Mouse (Mus musculus): ENCODE data around the gene Pdxp. TPM values are rescaled to one million over a fixed set of nuclear protein-coding genes. Genes with fewer than 3 reads are reported as not detected.
A peak's percentile ranks its signal among the peaks of the same experiment; 100 is the strongest.

The Pdxp gene
- polyA plus RNA-seq, 1 experiment from 2014 or later: 105 TPM

DNA sequence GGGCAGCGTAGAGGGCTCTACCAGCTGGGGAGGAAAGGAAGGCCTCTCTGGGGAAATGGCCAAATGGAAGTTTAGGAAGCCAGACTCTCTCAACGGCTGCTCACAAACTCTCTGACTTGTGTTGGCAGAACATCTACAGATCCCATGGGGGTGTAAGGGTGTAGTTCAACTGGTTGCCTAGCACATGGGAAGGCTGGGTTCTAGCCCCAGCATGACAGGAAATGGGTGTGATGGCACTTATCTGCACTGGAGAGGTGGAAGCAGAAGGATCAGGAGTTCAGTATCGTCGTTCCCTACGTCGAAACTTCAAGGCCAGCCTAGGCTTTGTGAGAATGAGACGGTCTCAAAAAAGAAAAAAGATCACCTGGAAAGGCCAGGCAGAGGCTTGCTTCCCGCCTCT lies 4.7 kb upstream of the Pdxp start:
- H3K27ac ChIP-seq: no peak overlapping the region
- no peaks in the 10 kb centered on the region for H3K27me3 ChIP-seq (ENCODE audit: control insufficient read depth, insufficient read depth, low read length)
- H3K9me3 ChIP-seq (ENCODE audit: control insufficient read depth, low read length): no peaks in the 10 kb centered on the region
- WGBS: 90% methylated on average over 8 of the region's 8 CpGs
- DNase-seq (ENCODE audit: low spot score) (no peak), ATAC-seq (ENCODE audit: low FRiP score) (no peak)
- H3K36me3 ChIP-seq (replicated peaks; ENCODE audit: control insufficient read depth, insufficient read depth): no peaks in the 10 kb centered on the region
- H3K4me3 ChIP-seq (replicated peaks; ENCODE audit: low read length): no peak overlapping the region
- H3K9ac ChIP-seq: no peak overlapping the region
- H3K4me1 ChIP-seq (replicated peaks; ENCODE audit: control insufficient read depth, insufficient read depth, low read length): peaks cover 5% of the 10 kb centered on the region; the same call in 1 of the 2 replicates
- no peak overlapping the region for H3K4me2 ChIP-seq (replicated peaks)

DNA sequence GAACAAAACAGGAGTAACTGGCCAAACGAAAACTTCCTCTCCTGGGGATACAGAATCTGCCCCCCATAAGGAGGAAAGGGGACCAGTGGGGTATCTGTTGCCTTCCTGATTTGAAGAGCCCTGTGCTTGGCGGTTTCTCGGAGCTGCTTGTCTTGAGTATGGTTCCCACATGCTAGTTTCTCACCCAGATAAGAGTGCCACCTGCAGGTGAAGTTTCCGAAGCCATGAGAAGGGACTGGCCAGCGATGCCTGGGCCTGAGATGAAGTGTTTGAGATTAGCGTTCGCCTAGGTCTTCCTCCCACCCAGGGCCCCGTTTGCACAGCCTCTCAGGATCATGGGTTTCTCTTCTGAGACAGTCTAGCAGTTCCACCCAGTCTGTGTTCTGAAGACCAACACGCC lies 1.7 kb upstream of the Pdxp start:
- H3K27ac ChIP-seq: no peak overlapping the region
- DNase-seq (ENCODE audit: low spot score) (no peak), ATAC-seq (ENCODE audit: low FRiP score) (no peak)
- H3K4me3 ChIP-seq (replicated peaks; ENCODE audit: low read length): no peak overlapping the region
- WGBS: 38% methylated on average over 9 of the region's 9 CpGs
- no peak overlapping the region for H3K9ac ChIP-seq
- H3K27me3 ChIP-seq (ENCODE audit: control insufficient read depth, insufficient read depth, low read length): no peaks in the 10 kb centered on the region
- H3K4me1 ChIP-seq (replicated peaks; ENCODE audit: control insufficient read depth, insufficient read depth, low read length): peaks cover 28% of the 10 kb centered on the region
- no peaks in the 10 kb centered on the region for H3K36me3 ChIP-seq (replicated peaks; ENCODE audit: control insufficient read depth, insufficient read depth)
- no peaks in the 10 kb centered on the region for H3K9me3 ChIP-seq (ENCODE audit: control insufficient read depth, low read length)
- H3K4me2 ChIP-seq (replicated peaks): no peak overlapping the region

DNA sequence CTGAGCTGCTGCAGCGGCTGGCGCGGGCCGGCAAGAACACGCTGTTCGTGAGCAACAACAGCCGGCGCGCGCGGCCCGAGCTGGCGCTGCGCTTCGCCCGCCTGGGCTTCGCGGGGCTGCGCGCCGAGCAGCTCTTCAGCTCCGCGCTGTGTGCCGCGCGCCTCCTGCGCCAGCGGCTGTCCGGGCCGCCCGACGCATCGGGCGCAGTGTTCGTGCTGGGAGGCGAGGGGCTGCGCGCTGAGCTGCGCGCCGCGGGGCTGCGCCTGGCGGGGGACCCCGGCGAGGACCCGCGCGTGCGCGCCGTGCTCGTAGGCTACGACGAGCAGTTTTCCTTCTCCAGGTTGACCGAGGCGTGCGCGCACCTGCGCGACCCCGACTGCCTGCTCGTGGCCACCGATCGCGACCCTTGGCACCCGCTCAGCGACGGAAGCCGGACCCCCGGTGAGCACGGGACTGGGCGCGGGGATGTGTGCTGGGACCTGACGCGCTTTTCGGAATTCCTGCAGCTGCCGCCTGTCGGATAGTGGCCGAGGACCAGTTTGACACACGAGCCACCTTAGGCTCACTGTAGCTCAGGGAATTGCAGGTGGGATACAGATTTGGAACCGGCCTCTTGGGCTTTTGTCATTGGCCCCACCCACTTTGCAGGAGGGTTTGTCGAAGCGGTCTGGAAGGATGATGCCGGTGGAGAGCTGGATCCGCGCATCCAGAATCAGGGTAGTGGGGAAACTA lies 538 bp downstream of the Pdxp start:
- peak; percentile 69 for DNase-seq (ENCODE audit: low spot score)
- H3K4me1 ChIP-seq (replicated peaks; ENCODE audit: control insufficient read depth, insufficient read depth, low read length): peaks cover 28% of the 10 kb centered on the region
- H3K27ac ChIP-seq: peak overlapping the region; percentile 98
- H3K4me3 ChIP-seq (replicated peaks; ENCODE audit: low read length): peak overlapping the region; percentile 86
- H3K27me3 ChIP-seq (ENCODE audit: control insufficient read depth, insufficient read depth, low read length): no peaks in the 10 kb centered on the region
- H3K4me2 ChIP-seq (replicated peaks): peak overlapping the region; percentile 93
- 0% methylated on average over 82 of the region's 87 CpGs for WGBS
- peak overlapping the region; percentile 87 for H3K9ac ChIP-seq
- H3K9me3 ChIP-seq (ENCODE audit: control insufficient read depth, low read length): no peaks in the 10 kb centered on the region
- H3K36me3 ChIP-seq (replicated peaks; ENCODE audit: control insufficient read depth, insufficient read depth): peaks cover 10% of the 10 kb centered on the region
- peak; percentile 70 for ATAC-seq (ENCODE audit: low FRiP score)

DNA sequence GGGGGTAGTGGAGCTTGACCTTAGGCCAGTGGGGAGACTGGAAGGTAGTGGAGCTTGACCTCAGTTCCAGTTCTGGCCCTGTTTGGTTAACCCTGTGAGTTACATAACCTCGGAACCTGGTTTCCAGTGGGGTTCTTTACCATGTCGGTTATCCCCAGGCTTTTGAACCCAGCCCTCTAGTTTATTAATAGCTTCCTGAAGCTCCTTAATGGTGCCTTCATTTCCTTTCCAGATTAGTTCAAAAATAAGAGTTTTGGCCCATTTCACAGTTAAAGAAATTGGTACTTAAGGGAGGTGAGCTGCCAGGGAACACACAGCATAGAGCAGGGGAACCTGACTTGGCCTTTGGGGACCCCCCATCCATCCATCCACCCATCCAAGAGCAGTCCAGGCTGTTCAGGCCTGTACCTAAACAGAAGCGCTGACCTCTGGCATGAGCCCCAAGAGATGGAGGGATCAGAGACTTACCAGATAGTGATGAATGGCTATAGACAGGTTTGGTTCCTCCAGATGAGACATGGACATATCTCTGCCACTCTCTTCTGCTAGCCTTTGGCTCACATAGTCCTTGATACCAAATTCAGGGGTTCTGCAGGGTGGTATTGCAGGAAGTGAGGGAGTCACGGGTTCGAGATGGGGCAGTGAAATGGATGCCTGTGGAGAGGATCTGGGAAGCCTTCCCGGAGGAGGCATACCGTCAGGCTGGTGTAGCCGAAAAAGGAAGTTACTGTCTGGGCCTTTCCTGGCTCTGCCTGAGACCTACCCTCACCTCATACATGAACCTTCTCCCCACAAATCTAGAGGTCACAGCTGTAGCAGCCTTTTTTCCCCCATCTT lies 1.3 kb downstream of the Pdxp start:
- DNase-seq (ENCODE audit: low spot score) (no peak), ATAC-seq (ENCODE audit: low FRiP score) (no peak)
- Histone ChIP-seq H3K4me1 (replicated peaks; ENCODE audit: control insufficient read depth, insufficient read depth, low read length) (peaks cover 28% of the 10 kb centered on the region), H3K36me3 (replicated peaks; ENCODE audit: control insufficient read depth, insufficient read depth) (peaks cover 14% of the 10 kb centered on the region), H3K27me3 (ENCODE audit: control insufficient read depth, insufficient read depth, low read length) (no peaks in the 10 kb centered on the region), H3K9me3 (ENCODE audit: control insufficient read depth, low read length) (no peaks in the 10 kb centered on the region), H3K4me2 (replicated peaks) (peak overlapping the region; percentile 93), H3K27ac (peak overlapping the region; percentile 98), H3K9ac (peak overlapping the region; percentile 87), H3K4me3 (replicated peaks; ENCODE audit: low read length) (peak overlapping the region; percentile 86)
- 46% methylated on average over 8 of the region's 8 CpGs for WGBS

DNA sequence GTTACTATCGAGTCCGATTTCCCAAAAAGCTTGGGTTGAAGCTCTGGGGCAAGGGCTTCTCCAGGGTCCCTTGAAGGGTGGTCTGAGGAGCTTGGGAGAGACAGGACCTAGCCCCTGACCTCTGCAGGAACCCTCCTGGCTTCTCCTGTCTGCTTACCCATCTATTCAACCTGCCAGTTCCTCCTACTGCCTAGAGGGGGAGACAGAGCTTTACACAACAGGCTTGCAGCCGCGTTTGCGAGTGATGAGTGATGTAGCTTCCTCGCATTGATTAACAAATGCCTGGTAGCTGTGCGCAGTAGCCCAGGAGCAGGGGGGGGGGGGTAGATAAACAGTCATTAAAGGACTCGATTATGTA lies 1.9 kb downstream of the Pdxp start:
- WGBS: 8% methylated on average over 8 of the region's 8 CpGs
- no peaks in the 10 kb centered on the region for H3K27me3 ChIP-seq (ENCODE audit: control insufficient read depth, insufficient read depth, low read length)
- peak; percentile 82 for DNase-seq (ENCODE audit: low spot score)

DNA sequence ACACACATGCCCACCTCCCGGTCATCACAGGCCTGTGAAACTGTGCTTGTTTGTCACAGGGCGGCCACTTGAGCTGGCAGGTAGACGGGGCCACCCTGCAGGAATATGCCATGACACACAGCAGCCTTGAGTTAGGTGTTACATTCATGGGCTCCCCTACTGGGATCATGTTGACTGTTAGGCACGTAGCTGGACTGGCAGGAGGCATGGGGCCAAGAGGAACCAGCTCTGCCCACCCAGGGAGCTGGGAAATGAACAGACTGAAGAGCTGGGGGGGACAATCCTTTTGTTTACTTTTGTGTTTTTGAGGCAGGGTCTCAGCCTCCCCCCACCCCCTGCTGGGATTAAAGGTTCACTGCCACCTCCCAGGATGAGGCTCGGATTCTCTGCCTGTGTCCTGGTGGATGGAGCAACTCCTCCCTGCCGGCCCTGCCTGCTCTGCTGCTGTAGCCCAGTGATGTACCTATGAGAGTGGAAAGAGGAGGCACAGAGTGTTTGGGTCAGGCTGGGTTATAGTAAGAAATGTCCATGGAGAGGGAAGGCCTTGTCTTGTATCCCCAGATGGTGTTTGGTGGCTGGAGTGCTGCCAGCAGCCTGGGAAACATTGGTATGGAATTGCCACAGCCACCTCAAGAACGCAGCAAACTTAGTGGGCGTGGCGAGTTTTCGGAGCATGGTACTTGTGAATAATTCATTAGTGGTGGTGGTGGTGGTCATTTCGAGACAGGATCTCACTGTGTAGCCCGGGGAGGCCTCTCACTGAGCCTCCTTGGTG lies 2.5 kb downstream of the Pdxp start:
- 29% methylated on average over 12 of the region's 12 CpGs for WGBS
- no peak for DNase-seq (ENCODE audit: low spot score)
- Histone ChIP-seq H3K36me3 (replicated peaks; ENCODE audit: control insufficient read depth, insufficient read depth) (peaks cover 14% of the 10 kb centered on the region), H3K27me3 (ENCODE audit: control insufficient read depth, insufficient read depth, low read length) (no peaks in the 10 kb centered on the region), H3K9me3 (ENCODE audit: control insufficient read depth, low read length) (no peaks in the 10 kb centered on the region), H3K4me3 (replicated peaks; ENCODE audit: low read length) (peak overlapping the region; percentile 86), H3K27ac (peak overlapping the region; percentile 66), H3K4me1 (replicated peaks; ENCODE audit: control insufficient read depth, insufficient read depth, low read length) (peaks cover 28% of the 10 kb centered on the region), H3K9ac (peak overlapping the region; percentile 87), H3K4me2 (replicated peaks) (peak overlapping the region; percentile 93)
- ATAC-seq (ENCODE audit: low FRiP score): 0 out of 2 replicates have a peak, but pooled peaks have one; percentile 1

More for the DNA sequence above, 1.9 kb downstream of the Pdxp start:
- no peaks in the 10 kb centered on the region for H3K9me3 ChIP-seq (ENCODE audit: control insufficient read depth, low read length)
- H3K27ac ChIP-seq: peak overlapping the region; percentile 66
- peaks cover 28% of the 10 kb centered on the region for H3K4me1 ChIP-seq (replicated peaks; ENCODE audit: control insufficient read depth, insufficient read depth, low read length)
- peak overlapping the region; percentile 86 for H3K4me3 ChIP-seq (replicated peaks; ENCODE audit: low read length)
- peak overlapping the region; percentile 87 for H3K9ac ChIP-seq
- H3K4me2 ChIP-seq (replicated peaks): peak overlapping the region; percentile 93
- peaks cover 14% of the 10 kb centered on the region for H3K36me3 ChIP-seq (replicated peaks; ENCODE audit: control insufficient read depth, insufficient read depth)
- ATAC-seq (ENCODE audit: low FRiP score): 0 out of 2 replicates have a peak, but pooled peaks have one; percentile 12

DNA sequence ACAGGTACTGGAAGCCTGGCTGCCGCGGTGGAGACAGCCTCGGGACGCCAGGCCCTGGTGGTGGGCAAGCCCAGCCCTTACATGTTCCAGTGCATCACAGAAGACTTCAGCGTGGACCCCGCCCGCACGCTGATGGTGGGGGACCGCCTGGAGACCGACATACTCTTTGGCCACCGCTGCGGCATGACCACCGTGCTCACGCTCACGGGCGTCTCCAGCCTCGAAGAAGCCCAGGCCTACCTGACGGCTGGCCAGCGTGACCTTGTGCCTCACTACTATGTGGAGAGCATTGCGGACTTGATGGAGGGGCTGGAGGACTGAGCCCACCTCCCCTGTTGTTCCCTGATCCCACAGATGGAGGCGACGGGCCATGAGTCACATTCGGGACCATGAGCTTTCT lies 4.4 kb downstream of the Pdxp start:
- Histone ChIP-seq H3K36me3 (replicated peaks; ENCODE audit: control insufficient read depth, insufficient read depth) (peaks cover 14% of the 10 kb centered on the region), H3K4me1 (replicated peaks; ENCODE audit: control insufficient read depth, insufficient read depth, low read length) (peaks cover 26% of the 10 kb centered on the region), H3K27me3 (ENCODE audit: control insufficient read depth, insufficient read depth, low read length) (no peaks in the 10 kb centered on the region), H3K9ac (no peak overlapping the region), H3K9me3 (ENCODE audit: control insufficient read depth, low read length) (no peaks in the 10 kb centered on the region), H3K4me3 (replicated peaks; ENCODE audit: low read length) (no peak overlapping the region), H3K4me2 (replicated peaks) (no peak overlapping the region), H3K27ac (no peak overlapping the region)
- no peak for ATAC-seq (ENCODE audit: low FRiP score)
- DNase-seq (ENCODE audit: low spot score): no peak
- 94% methylated on average over 23 of the region's 23 CpGs for WGBS

DNA sequence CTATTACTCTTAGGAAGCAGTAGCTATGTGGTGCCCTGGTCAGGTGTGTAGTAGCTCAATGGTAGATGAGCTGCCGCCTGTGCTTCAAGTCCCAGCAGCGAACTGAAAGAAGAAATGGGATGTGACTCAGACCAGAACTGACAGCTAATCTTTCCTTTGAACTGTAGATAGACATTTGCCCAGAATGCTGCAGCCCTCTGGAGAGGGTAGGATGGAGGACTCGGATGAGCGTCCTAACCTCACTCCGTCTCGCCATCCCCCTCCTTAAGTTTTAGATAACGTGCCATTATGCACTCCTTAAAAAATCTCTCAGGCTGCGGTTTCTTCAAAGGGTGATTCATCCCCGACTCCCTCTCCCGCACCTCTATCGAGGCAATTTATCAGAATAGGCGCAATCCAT lies 6.2 kb downstream of the Pdxp start:
- no peaks in the 10 kb centered on the region for H3K9me3 ChIP-seq (ENCODE audit: control insufficient read depth, low read length)
- WGBS: 80% methylated on average over 12 of the region's 12 CpGs
- H3K9ac ChIP-seq: no peak overlapping the region
- peaks cover 20% of the 10 kb centered on the region for H3K4me1 ChIP-seq (replicated peaks; ENCODE audit: control insufficient read depth, insufficient read depth, low read length)
- ATAC-seq (ENCODE audit: low FRiP score): no peak
- peaks cover 14% of the 10 kb centered on the region for H3K36me3 ChIP-seq (replicated peaks; ENCODE audit: control insufficient read depth, insufficient read depth)
- H3K4me3 ChIP-seq (replicated peaks; ENCODE audit: low read length): no peak overlapping the region
- no peak for DNase-seq (ENCODE audit: low spot score)
- H3K4me2 ChIP-seq (replicated peaks): no peak overlapping the region
- no peak overlapping the region for H3K27ac ChIP-seq
- H3K27me3 ChIP-seq (ENCODE audit: control insufficient read depth, insufficient read depth, low read length): no peaks in the 10 kb centered on the region

DNA sequence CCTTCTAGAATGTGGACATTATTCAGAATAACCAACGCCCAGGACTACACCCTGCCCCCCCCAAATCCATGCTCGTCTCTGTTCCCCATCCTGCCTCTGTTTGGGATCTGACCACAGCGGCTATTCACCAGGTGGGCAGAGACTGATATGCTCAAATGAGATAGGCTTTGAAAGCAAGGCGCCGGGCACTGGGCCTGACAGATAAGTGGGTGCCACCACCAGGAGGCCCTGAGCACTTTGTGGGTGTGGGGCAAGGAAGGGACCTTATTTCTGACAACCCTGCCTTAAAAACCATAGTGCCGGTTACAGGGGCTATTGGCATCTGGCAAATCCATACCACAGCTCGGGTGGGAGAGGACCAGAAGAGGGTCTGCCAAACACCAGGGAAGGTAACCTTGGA lies 9.0 kb downstream of the Pdxp start:
- no peak overlapping the region for H3K27ac ChIP-seq
- H3K27me3 ChIP-seq (ENCODE audit: control insufficient read depth, insufficient read depth, low read length): peaks cover 11% of the 10 kb centered on the region
- no peaks in the 10 kb centered on the region for H3K9me3 ChIP-seq (ENCODE audit: control insufficient read depth, low read length)
- H3K9ac ChIP-seq: no peak overlapping the region
- no peak overlapping the region for H3K4me3 ChIP-seq (replicated peaks; ENCODE audit: low read length)
- ATAC-seq (ENCODE audit: low FRiP score): no peak
- 88% methylated on average over 7 of the region's 7 CpGs for WGBS
- H3K4me2 ChIP-seq (replicated peaks): no peak overlapping the region
- peaks cover 14% of the 10 kb centered on the region for H3K36me3 ChIP-seq (replicated peaks; ENCODE audit: control insufficient read depth, insufficient read depth)
- no peak for DNase-seq (ENCODE audit: low spot score)
- H3K4me1 ChIP-seq (replicated peaks; ENCODE audit: control insufficient read depth, insufficient read depth, low read length): peaks cover 12% of the 10 kb centered on the region

Measured in hindbrain, embryonic 14.5 days (tissue).